Mouse (Mus musculus): ENCODE measurements around the gene Tk1.
"Not testable (repeated sequence)": the region's sequence is repeated elsewhere in the genome, so short reads cannot be mapped to it uniquely, and the experiment has no call there.

The Tk1 gene

GRCm38 (mm10) chr11:117846640-117847039 lies 20.7 kb upstream of the Tk1 start:
- DNase-seq, result peak; percentile 73

DNA sequence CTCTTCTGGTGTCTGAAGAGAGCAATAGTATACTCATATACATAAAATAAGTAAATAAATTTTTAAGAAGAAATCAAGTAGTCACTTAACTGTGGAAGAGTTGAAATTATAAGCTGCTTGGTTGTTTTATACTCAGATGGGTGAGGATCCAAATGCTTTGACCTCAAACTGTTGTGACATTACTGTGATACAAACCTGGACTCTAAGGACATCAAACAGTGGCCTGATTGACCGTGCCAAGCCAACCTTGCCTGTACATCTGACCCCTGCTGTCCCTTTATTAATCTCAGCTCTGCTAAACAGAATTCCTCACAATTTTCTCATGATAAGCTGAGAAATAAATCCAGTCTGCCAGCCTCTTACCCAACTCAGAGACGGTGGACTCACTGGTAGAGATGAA lies 19.8 kb upstream of the Tk1 start:
- no peak for DNase-seq

DNA sequence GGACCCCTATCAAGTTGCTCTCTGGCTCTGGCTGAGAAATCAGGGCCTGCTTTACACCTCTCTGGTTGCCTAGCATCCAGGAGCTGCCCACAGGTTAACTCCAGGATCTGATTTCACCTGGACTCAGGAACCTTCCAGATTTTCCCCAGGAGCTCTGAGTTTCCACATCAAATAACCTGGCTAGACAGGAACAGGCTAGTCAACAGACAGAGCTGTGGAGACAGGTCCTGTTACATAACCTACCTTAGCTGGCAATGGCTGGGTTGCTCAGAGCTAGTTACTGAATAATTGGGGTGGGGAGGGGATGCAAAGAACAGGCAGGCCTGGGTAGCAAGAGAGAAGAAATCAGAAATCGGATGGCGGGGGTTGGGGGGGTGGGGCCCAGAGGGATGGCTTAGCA lies 19.1 kb upstream of the Tk1 start:
- DNase-seq, result peak; percentile 56

DNA sequence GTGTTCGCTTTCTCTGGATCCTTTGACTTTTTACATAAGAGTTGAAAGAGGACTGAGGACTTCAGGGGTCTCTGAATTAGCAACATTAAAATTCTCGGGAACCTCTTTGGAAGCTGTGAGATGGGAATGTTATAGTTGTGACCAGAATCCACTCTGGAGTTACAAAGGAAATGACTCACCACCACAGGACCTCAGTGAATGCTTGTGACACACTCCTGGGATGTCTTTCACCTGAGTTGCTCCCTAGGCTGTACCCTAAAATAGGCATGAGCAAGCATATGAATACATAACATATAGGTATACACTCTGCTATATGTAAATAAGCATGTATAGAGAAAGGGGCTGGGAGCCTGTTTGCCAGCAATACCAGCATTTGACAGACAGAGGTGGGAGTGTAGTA lies 17.5 kb upstream of the Tk1 start:
- DNase-seq, result no peak

- no peak for DNase-seq
Measured at GRCm38 (mm10) chr11:117840910-117841309, 15.0 kb upstream of the Tk1 start.

DNA sequence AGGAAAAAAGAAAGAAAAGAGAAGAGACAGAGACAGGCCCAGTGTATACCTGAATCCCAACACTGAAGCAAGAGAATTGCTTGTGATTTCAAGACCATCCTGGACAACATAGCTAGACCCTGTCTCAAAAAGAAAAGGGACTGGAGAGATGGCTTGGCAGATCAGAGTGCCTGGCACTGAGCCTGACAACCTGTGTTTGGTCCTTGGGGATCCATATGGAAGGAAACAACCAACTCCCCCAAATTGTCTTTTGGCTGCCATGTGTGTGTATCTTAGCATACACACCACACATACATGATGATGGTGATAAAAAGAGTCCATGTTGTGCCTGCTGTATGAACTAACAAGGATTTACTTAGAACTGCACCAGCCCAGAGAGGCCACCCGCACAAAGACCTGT lies 13.1 kb upstream of the Tk1 start:
- no peak for DNase-seq

GRCm38 (mm10) chr11:117838572-117838971 lies 12.7 kb upstream of the Tk1 start:
- DNase-seq, result peak; percentile 54

DNA sequence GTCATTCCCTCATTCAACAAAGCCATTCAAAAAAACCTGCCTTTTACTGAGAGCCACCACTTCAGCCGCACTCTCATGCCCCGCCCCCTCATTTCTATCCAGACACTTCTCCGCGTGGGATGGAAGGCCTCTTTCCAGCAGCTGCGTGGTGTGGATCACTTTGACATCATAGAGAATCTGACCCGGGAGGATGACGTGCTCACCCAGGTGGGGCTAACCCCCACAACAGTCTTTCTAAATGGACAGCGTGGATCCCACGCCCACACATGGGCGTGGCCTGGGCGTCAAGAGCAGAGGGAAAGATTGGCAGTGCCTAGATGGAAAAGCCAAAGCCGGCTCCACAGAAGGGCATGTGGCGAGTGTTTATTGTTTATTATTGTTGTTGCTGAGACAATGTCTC lies 10.4 kb upstream of the Tk1 start:
- peak; percentile 54 for DNase-seq

- DNase-seq, result peak; percentile 78
Measured at GRCm38 (mm10) chr11:117834086-117834485, 8.2 kb upstream of the Tk1 start.

DNA sequence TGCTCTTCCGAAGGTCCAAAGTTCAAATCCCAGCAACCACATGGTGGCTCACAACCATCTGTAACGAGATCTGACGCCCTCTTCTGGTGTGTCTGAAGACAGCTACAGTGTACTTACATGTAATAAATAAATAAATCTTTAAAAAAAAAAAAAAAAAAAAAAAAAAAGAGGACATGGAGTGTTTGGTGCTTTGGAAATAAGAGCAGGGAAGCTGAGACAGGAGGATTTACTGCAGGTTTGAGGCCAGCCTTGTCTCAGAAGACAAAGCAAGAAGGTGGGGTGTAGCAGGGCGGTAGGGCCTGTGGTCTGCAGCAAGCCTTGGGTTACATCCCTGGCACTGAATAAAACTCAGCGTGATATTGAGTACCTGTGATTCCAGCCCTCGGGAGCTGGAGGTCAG lies 7.6 kb upstream of the Tk1 start:
- not testable (repeated sequence) for DNase-seq

DNA sequence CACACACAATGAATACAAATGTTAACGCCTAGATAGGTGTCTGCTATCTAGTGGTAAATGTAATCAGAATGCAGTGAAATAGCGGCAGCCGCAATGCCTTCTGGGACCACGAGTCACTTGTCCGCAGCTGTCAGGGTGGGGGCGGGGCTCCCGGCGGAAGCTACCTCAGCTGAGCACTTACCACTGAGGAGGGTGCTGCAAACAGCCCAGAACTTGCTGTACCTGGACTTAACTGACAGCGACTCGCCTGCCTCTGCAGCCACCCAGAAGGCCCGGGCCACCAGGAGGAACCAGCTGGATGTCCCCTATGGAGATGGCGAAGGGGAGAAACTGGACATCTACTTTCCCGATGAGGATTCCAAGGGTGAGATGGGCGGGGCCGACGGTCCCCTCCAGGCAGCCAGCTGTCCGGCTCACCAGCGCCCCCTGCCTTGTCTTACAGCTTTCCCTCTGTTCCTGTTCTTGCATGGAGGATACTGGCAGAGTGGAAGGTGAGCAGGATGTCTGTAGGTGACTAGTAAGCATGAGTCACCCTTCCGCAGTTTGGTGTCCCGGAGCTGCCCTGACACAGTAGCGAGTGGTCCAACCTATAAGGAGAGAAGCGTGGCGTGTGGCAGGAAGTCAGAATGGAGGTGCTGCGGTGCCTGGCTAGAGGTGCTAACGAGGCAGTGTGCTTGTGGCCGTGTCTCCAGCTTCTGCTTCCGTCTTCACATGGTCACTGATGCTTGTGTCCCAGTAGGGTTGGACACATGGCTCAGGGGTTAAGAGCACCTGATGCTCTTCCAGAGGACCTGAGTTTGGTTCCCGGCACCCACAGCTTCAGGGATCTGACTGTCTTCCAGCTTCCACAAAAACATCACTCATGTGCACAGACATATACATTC lies 6.4 kb upstream of the Tk1 start:
- DNase-seq, result peak; percentile 79

DNA sequence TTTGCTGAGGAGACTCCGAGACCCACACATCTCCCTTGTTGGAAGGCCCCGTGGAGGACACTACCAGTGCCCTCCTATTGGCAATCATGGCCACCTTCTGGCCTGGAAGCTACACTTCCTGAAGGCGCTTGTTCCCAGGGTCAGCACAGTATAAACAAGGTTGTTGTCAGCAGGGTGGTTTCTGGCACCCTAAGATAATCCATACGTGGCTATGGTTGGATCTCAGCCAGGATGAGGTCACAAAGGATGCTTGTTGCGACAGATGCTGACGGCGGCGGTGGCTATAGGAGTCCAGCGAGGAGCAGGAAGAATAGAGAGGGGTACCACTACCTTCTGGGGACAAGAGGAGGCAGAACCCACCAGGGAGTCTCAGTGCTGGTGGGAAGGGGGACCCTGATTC lies 4.5 kb upstream of the Tk1 start:
- DNase-seq, result no peak

DNA sequence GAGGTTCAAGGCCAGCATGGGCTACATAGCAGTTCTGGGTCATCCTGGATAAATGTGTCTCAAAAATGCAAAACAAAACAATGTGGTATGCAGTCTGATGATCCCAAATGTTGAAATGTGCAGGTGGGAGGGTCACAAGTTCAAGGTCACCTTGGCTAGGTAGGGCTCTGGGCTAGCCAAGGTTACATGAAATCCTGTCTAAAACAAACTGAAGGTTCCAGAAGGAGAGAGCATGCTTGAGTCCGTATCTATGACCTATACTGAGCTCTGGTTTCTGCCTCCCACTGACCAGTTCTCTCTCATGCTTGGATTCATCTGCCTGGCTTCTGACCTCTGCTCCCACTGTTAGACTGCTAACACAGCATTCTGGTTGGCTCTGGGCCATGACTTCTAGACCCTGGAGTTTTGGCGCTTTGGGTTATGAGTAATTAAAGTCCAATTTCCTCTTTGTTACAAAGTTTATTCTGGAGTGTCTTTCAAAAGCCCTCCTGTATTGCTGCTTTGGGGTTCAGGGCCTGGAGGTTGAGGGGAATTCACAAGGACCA lies 3.9 kb upstream of the Tk1 start:
- peak; percentile 85 for DNase-seq

- peak; percentile 63 for DNase-seq
Measured at GRCm38 (mm10) chr11:117828888-117829604, 3.2 kb upstream of the Tk1 start.

DNA sequence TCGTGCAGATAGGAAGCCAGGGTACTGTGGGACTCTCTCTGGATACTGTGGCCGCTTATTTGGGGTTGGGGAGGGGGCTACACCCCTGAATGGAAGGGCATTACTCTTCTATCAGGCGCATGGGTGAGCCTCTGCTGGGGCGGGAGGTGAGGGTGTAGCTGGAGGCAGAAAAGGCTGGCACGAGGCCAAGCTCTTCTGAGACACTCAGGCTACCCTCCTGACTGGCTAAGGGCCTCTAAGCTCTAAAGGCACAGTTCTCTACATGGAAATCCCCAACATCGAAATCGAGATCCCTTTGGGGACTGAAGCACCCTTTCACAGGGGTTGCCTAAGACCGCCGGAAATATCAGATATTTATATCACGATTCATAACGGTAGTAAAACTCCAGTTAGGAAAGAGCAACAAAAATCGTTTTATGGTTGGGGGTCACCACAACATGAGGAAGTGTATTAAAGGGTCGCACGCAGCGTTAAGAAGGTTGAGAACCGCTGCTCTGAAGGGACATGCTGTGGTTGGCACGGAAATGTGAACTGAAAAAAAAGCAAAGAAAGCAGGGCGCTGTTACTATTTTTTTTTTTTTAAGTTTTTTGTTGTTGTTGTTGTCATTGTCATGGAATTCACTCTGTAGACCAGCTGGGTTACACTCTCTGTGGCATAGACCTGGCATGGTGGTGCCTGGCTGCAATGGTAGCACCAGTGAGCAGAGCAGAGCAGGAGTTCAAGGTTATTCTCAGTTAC lies 2.4 kb upstream of the Tk1 start:
- peak; percentile 50 for DNase-seq

DNA sequence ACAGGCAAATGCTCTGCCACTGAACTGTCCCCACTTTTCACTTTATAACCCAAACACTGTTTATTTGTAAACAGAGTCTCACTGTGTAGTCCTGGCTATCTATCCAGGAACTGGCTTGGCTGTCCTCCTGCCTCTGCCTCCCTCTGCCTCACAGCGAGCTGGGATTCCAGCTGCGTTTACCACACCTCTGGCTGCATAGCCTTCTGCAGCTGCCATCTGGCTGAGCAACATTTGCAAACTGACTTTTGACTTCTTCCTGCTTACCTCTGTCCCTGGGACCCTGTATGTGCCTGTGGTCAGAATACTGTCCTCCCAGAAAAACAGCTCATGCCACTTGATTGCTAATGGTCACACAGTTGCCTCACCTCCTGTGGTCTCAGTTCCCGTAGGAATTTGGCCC lies 1.5 kb upstream of the Tk1 start:
- DNase-seq, result no peak

DNA sequence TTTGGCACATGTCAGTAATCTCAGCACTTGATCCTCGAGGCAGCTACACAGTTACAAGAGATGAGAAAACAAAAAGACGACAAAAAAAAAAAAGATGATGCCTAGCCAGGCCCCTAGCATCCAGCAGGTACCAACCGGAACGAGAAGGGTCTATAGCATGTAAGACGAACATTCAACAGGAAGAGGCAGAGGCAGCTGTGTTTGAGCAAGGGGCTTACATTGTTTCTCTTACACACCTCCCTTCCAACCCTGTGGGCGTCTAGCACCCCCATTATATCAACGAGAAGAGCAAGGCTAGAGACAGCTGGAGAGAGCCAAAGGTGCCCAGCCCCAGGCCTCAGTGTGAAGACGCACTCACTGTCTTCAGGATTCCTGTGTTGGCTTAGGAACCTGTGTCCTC lies 1.0 kb upstream of the Tk1 start:
- DNase-seq, result no peak

- DNase-seq, result no peak
Measured at GRCm38 (mm10) chr11:117826164-117826563, 272 bp upstream of the Tk1 start.

DNA sequence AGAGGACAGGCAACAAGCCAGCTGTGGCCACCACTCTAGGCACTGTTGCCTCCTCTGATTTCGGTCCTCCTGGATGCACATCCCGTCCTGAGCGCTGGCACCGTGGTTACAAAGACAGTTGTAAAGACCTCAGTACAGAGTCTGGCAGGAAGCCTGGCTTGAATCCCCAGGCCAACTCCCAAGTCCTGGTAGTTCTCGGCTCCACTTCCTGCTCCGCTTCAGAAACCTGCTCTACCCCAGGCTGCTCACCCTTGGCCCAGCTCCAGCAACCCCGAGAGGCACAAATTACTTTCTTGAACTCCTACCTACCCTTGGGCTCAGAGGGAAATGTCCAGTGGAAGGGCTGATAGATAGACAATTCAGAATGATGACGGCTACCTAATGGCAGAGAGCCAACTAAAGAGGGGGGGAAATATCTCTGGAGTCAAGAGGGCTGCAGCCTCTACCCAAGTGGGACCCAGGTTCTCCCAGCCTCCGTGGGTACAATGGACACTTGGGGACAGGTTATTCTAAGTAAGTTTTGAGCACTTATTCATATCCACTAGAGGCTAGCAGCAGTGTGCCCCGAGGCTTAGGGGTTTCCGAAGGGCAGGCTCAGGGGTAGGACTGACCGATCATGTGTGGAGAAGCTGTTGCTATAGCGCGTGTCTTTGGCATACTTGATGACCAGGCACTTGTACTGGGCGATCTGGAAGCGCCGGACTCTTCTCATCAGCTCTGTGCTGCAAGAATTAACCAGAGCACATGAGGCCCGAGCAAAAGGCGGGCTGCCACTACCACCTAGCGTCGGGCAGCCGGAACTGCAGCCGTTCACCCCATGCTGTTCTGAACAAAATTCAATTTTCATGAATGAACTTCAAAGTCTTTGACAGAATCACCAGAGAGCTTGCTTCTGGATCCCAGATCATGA lies 1.6 kb downstream of the Tk1 start:
- peak; percentile 85 for DNase-seq

- no peak for DNase-seq
Measured at GRCm38 (mm10) chr11:117823411-117823810, 2.5 kb downstream of the Tk1 start.

GRCm38 (mm10) chr11:117822728-117823241 lies 3.1 kb downstream of the Tk1 start:
- no peak for DNase-seq

- no peak for DNase-seq
Measured at GRCm38 (mm10) chr11:117821868-117822267, 4.0 kb downstream of the Tk1 start.

Measured in kidney, adult 18-20 months (tissue).